Mouse (Mus musculus): ENCODE measurements around the gene Ttc25.

DNA sequence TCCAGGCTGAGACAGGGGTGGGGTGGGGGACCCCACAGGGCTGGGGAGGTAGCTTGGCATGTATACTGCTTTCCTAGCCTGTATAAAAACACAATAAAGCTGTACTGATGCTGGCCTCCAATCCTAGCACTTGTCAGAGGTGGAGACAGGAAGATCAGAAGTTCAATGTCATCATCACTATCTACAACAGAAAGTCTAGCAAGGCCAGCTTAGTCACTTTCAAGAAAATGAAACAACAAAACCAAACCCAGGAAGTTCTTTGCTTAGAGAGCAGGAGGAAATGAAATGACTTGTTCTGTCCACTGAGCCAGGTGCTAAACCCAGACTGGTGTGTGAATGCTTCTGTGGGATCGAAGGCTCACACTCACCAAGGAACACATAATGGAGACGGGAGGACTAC lies 43.1 kb downstream of the Ttc25 start:
- TF ChIP-seq ZNF384 (IDR thresholded peaks at IDR 0.05; ENCODE audit: low read depth, low read length), result no peak
- no peak for TF ChIP-seq HCFC1 (IDR thresholded peaks at IDR 0.05; ENCODE audit: borderline replicate concordance, insufficient read depth, low read length)

Data from ES-E14 (cell line).